In genomic region chr15:100104126-100104525, GRCm38 (mm10) we compare ENCODE assay signal across 16 mouse cellular contexts.
"Had no signal": no experiment of that assay in that cellular context is flagged by ENCODE, and none has a peak within 500 bp of the region (broad histone marks: within the 10 kb centered on the region; RNA-seq: fewer than 3 reads in every experiment).

No protein-coding gene starts in this region.

- ATAC-seq: intestine, embryonic 16.5 days; midbrain, embryonic 13.5 days had no signal

- H3K9ac ChIP-seq: limb, embryonic 12.5 days; lung, embryonic 15.5 days; midbrain, embryonic 13.5 days; neural tube, embryonic 15.5 days; stomach, embryonic 15.5 days had no signal

- DNase-seq: kidney, adult 2 months; kidney, postnatal 25 days; layer of hippocampus, adult 9-11 months; layer of hippocampus, postnatal 36 days; lung, postnatal 14 days; right cerebral cortex, postnatal 4 days; spleen, adult 18-20 months; thymus, adult 2 months; thymus, postnatal 36 days had no signal

- H3K36me3 ChIP-seq: limb, embryonic 12.5 days; lung, embryonic 15.5 days; midbrain, embryonic 13.5 days; neural tube, embryonic 15.5 days; stomach, embryonic 15.5 days had no signal

- H3K27me3 ChIP-seq: limb, embryonic 12.5 days; lung, embryonic 15.5 days; midbrain, embryonic 13.5 days; neural tube, embryonic 15.5 days; stomach, embryonic 15.5 days had no signal

- H3K9me3 ChIP-seq: limb, embryonic 12.5 days; lung, embryonic 15.5 days; midbrain, embryonic 13.5 days; neural tube, embryonic 15.5 days; stomach, embryonic 15.5 days had no signal

- H3K4me3 ChIP-seq: limb, embryonic 12.5 days; lung, embryonic 15.5 days; midbrain, embryonic 13.5 days; neural tube, embryonic 15.5 days; stomach, embryonic 15.5 days had no signal

- H3K4me2 ChIP-seq: limb, embryonic 12.5 days; lung, embryonic 15.5 days; midbrain, embryonic 13.5 days; neural tube, embryonic 15.5 days; stomach, embryonic 15.5 days had no signal

- H3K27ac ChIP-seq: limb, embryonic 12.5 days; lung, embryonic 15.5 days; macrophage; midbrain, embryonic 13.5 days; neural tube, embryonic 15.5 days; stomach, embryonic 15.5 days had no signal
